Mouse (Mus musculus) ES-Bruce4 (cell line): ENCODE data around the gene Ggn. TPM values are rescaled to one million over a fixed set of nuclear protein-coding genes. Genes with fewer than 3 reads are reported as not detected.
A peak's percentile ranks its signal among the peaks of the same experiment; 100 is the strongest.

Experiments
- H3K27ac ChIP-seq: 2 replicates; pipeline ENCODE4 v1.5.1; 2012; ENCODE audit warnings: low read length, inconsistent platforms; ENCODE audit not compliant: insufficient read depth
- H3K27me3 ChIP-seq: 2 replicates; pipeline ENCODE4 v1.6.1; 2012; ENCODE audit warnings: mild to moderate bottlenecking, low read length, inconsistent platforms; ENCODE audit not compliant: control insufficient read depth, poor library complexity, insufficient read depth, severe bottlenecking
- H3K36me3 ChIP-seq: 2 replicates; pipeline ENCODE4 v1.6.1; 2012; ENCODE audit warnings: inconsistent platforms, mild to moderate bottlenecking, low read length, moderate library complexity; ENCODE audit not compliant: control insufficient read depth, poor library complexity, insufficient read depth, severe bottlenecking
- H3K4me1 ChIP-seq: one replicate; pipeline ENCODE4 v1.8.1; 2011; ENCODE audit warnings: low read length; ENCODE audit not compliant: control insufficient read depth, insufficient read depth
- H3K4me3 ChIP-seq: 2 replicates; pipeline ENCODE4 v1.5.1; 2011; ENCODE audit warnings: low read depth, mild to moderate bottlenecking, low read length
- H3K9ac ChIP-seq: 2 replicates; pipeline ENCODE4 v1.6.1; 2012; ENCODE audit warnings: low read depth, mild to moderate bottlenecking, inconsistent platforms; ENCODE audit not compliant: poor library complexity, severe bottlenecking
- H3K9me3 ChIP-seq: replicated peaks from 2 replicates; pipeline ENCODE4 v1.6.1; 2012; ENCODE audit warnings: mild to moderate bottlenecking, low read length, inconsistent platforms; ENCODE audit not compliant: control insufficient read depth, poor library complexity, insufficient read depth, severe bottlenecking
- CTCF ChIP-seq: IDR thresholded peaks from one replicate; pipeline ENCODE4 v1.8.1; 2011; ENCODE audit warnings: low read depth, low read length
- EP300 ChIP-seq: IDR thresholded peaks from 2 replicates; pipeline ENCODE4 v1.6.1; 2011; ENCODE audit warnings: low read depth, low read length; ENCODE audit not compliant: insufficient read depth
- POLR2A ChIP-seq: IDR thresholded peaks from one replicate; pipeline ENCODE4 v1.8.1; 2011; ENCODE audit warnings: low read length; ENCODE audit not compliant: insufficient read depth
- polyA plus RNA-seq: library from polyadenylated mRNA; stranded (reverse); fragments of >200 nt; gene quantifications from 2 replicates; pipeline ENCODE4 v1.2.4, GENCODE M21; 2011; ENCODE audit warnings: low read depth; ENCODE audit not compliant: missing spikeins, insufficient read depth, insufficient read length

The Ggn gene
- polyA plus RNA-seq, 1 experiment: not detected

DNA sequence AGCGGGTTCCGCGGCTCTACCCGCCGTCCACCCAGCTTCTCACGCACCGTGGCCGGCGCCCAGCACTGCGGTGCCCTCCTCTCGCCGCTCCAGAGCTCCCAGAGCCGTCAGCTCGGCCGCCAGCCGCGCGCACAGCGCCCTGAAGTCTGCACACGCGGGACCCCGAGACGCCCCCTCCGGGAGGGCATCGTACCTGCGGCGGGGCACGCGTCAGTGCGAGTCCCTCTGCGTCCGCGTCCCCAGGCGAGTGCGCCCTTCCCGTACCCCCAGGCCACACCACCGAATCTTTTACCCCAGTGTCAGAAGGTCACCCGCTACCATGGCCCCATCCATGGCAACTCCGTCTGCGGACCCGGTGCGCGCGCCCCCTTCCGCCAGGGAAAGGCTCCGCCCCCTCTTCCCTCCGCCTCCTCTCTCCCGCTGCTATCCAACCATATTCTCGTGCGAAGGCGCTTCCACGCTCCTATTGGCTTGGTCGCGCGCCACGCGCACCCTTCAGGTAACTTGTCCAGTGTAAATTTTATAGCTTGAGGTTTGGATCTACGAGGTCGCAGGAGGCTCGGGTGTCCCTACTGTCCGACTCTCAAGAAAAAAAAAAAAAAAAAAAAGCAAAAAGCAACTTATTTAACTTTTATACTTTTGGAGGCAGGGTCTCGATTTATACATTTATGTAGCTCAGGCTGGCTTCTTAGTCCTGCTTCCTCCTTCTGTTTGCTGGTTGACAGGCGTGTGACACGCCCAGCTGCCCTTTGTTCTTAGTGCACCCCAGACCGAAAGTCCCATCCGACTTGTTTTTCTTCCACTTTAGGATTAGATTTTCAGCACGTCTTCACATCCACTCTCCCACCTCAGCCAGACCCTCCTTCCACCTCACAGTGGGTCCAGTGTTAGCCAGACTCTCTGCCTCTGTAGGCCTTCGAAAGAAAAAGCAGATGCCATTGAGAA lies 13.9 kb upstream of the Ggn start, which contains the start of gene Fam98c:
Fam98c (minus strand) TSS at position 397 of the 945 bp plus-strand sequence.
- no peaks in the 10 kb centered on the region for H3K36me3 ChIP-seq

DNA sequence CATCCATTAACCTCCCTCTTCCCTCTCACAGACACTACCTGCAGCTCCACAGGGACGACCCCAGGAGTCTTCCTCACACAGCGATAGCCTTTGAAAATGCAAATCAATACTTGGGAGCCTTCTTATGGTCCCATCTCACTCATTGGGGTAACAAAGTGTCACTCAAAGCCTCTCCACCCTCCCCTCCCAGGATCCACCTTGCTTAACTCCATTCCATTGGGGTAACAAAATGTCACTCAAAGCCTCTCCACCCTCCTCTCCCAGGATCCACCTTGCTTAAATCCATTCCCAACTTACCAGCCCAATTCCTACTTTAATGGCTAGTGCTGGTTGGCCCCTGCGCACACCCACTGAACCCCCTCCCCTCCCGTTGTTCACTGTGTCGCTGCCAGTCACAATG lies 11.7 kb upstream of the Ggn start:
- no peaks in the 10 kb centered on the region for H3K36me3 ChIP-seq
- no peaks in the 10 kb centered on the region for H3K27me3 ChIP-seq
- H3K4me1 ChIP-seq: peaks cover 2% of the 10 kb centered on the region
- H3K9ac ChIP-seq: peak overlapping the region; percentile 48
- H3K27ac ChIP-seq: no peak overlapping the region
- H3K9me3 ChIP-seq: 0 out of 2 replicates have a peak, but pooled peaks cover 4% of the 10 kb centered on the region
- TF ChIP-seq POLR2A: no peak
- no peak for TF ChIP-seq CTCF
- TF ChIP-seq EP300: no peak
- H3K4me3 ChIP-seq: peak overlapping the region; percentile 87

More for the DNA sequence above, 13.9 kb upstream of the Ggn start, which contains the start of gene Fam98c:
- TF ChIP-seq EP300 (no peak), POLR2A (no peak), CTCF (peak; percentile 1)
- H3K9ac ChIP-seq: peak within 1 kb of the TSS; percentile 85
- H3K4me1 ChIP-seq: peaks cover 2% of the 10 kb centered on the region
- peak within 1 kb of the TSS; percentile 85 for H3K4me3 ChIP-seq
- H3K27me3 ChIP-seq: no peaks in the 10 kb centered on the region
- 0 out of 2 replicates have a peak, but pooled peaks cover 4% of the 10 kb centered on the region for H3K9me3 ChIP-seq
- H3K27ac ChIP-seq: peak within 1 kb of the TSS; percentile 3; the same call in 1 of the 2 replicates

DNA sequence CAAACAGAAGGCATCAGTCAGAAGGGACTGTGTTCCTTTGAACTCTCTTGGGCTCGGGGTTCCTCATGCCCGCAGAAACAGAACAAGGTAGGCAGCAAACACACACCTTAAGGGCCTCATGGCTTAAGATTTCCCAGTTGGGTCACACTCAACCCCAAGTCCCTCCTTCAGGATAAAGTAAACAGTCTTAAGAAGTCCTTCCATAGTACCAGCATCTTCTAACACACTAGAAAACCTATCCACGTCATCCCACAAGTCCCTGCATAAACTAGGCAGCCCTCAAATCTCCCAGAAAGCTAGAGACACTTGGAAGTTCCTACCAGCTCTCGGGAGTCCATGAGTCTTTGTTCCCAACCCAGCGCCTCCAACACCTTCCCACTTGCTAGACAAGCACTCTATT lies 7.7 kb upstream of the Ggn start:
- no peak overlapping the region for H3K9ac ChIP-seq
- TF ChIP-seq CTCF (no peak), EP300 (no peak), POLR2A (no peak)
- no peaks in the 10 kb centered on the region for H3K36me3 ChIP-seq
- no peak overlapping the region for H3K27ac ChIP-seq
- no peak overlapping the region for H3K4me3 ChIP-seq
- H3K27me3 ChIP-seq: no peaks in the 10 kb centered on the region
- no peaks in the 10 kb centered on the region for H3K9me3 ChIP-seq
- peaks cover 4% of the 10 kb centered on the region for H3K4me1 ChIP-seq

DNA sequence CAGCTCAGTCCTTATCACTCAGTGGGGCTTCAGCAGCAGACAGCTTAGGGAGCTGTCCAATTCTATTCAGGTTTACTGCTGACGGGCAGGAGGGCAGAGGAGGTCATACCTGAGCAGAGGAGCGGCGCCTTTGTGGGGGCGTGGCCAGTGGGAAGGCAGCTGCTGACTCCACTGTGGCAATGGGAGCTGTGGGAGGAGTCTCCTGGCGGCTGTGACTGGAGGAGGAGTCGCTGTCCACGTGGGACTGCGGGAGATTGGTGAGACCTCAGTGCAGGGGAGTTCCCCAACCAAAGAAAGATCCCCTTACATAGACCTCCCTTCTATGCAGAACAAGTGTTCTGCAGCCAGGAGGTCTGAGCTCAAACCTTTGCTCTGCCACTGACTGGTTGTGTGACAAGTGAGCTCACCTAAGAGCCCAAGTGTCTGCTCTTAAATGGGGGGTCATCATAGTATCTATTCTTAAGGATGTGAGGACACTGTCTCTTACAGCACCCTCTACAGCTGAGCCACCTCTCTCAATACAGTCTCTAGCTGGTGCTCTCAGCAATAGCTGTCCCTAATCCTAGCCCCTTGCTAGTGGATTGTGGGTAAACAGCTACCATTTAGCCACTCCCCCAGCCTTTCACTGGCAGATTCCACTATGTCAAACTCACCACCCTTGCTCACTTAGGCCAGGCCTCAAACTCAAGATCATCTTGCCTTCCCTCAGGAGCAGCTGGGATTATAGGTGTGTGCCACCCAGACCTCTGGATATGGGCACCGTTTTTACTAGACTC lies 7.1 kb upstream of the Ggn start:
- H3K27ac ChIP-seq: peak overlapping the region; percentile 8; the same call in 1 of the 2 replicates
- H3K27me3 ChIP-seq: no peaks in the 10 kb centered on the region
- no peak for TF ChIP-seq EP300
- H3K36me3 ChIP-seq: no peaks in the 10 kb centered on the region
- H3K9ac ChIP-seq: no peak overlapping the region
- H3K9me3 ChIP-seq: no peaks in the 10 kb centered on the region
- peaks cover 5% of the 10 kb centered on the region for H3K4me1 ChIP-seq
- no peak overlapping the region for H3K4me3 ChIP-seq

DNA sequence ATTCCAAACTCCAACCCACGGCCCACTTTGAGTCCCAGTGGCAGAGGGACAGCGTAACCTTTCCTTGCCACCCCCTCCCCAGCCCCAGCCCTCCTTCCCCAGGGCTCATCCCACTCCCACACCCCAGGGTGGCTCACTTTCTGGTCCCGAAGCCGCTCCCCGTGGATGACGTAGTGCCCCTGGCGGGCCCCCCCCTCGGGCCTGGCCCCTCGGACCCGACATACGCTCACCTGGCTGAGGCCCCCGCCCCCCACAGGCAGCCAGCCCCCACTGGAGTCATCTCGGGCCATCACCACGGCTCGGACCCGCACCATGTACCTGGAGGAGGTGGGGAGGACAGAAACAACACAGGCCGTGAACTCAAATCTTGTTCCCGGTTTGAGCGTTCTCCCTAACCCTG lies 2.4 kb upstream of the Ggn start:
- H3K9me3 ChIP-seq: no peaks in the 10 kb centered on the region
- TF ChIP-seq POLR2A (no peak), CTCF (no peak), EP300 (no peak)
- H3K36me3 ChIP-seq: no peaks in the 10 kb centered on the region
- H3K4me3 ChIP-seq: peak overlapping the region; percentile 69
- H3K4me1 ChIP-seq: peaks cover 2% of the 10 kb centered on the region
- H3K27ac ChIP-seq: no peak overlapping the region
- no peaks in the 10 kb centered on the region for H3K27me3 ChIP-seq
- H3K9ac ChIP-seq: peak overlapping the region; percentile 20; the same call in 1 of the 2 replicates
